Mouse (Mus musculus) kidney, postnatal 0 days (tissue): ENCODE results near the gene Zdhhc12. TPM values are rescaled to one million over a fixed set of nuclear protein-coding genes. Genes with fewer than 3 reads are reported as not detected.

Experiments
- ATAC-seq: fragments of 200-750 bp; cut with Nextera tagmentation; replicated peaks from 2 replicates; pipeline ENCODE4 v1.8.0; 2017; ENCODE audit warnings: low read depth, moderate number of reproducible peaks, moderate TSS enrichment, moderate library complexity; ENCODE audit not compliant: low FRiP score
- DNase-seq: peaks from one replicate; pipeline ENCODE4 v3.0.0-alpha.2; 2016; ENCODE audit warnings: low spot score
- H3K27ac ChIP-seq: fragments of 300-500 bp; sonication (generic); 2 replicates; pipeline ENCODE4 v1.5.1; 2014; ENCODE audit warnings: mild to moderate bottlenecking
- H3K27me3 ChIP-seq: fragments of 300-500 bp; sonication (generic); 2 replicates; pipeline ENCODE4 v1.6.1; 2014; ENCODE audit warnings: low read length, mixed read lengths; ENCODE audit not compliant: insufficient read depth
- H3K36me3 ChIP-seq: fragments of 300-500 bp; sonication (generic); 2 replicates; pipeline ENCODE4 v1.6.1; 2014; ENCODE audit warnings: low read length, mixed read lengths; ENCODE audit not compliant: insufficient read depth
- H3K4me1 ChIP-seq: fragments of 300-500 bp; sonication (generic); replicated peaks from 2 replicates; pipeline ENCODE4 v1.6.1; 2014; ENCODE audit warnings: antibody characterized with exemption, low read length, mixed read lengths; ENCODE audit not compliant: insufficient read depth
- H3K4me2 ChIP-seq: fragments of 300-500 bp; sonication (generic); 2 replicates; pipeline ENCODE4 v1.6.1; 2014; ENCODE audit warnings: mild to moderate bottlenecking, low read length, moderate library complexity, mixed read lengths
- H3K4me3 ChIP-seq: fragments of 300-500 bp; sonication (generic); replicated peaks from 2 replicates; pipeline ENCODE4 v1.5.1; 2014; ENCODE audit warnings: low read depth, low read length
- H3K9ac ChIP-seq: fragments of 300-500 bp; sonication (generic); 2 replicates; pipeline ENCODE4 v1.6.1; 2014; ENCODE audit warnings: low read depth, low read length
- H3K9me3 ChIP-seq: fragments of 300-500 bp; sonication (generic); replicated peaks from 2 replicates; pipeline ENCODE4 v1.6.1; 2016; ENCODE audit warnings: low read length, inconsistent platforms, mixed read lengths
- CTCF ChIP-seq: IDR thresholded peaks from 2 replicates; pipeline ENCODE4 v1.5.1; 2016; ENCODE audit warnings: antibody characterized with exemption, low read depth, mild to moderate bottlenecking, moderate library complexity
- WGBS: fragments of 180-500 bp; shearing (Covaris S2); extraction: QIAGEN DNeasy Blood & Tissue Kit; methylation state at CpG from one replicate; pipeline ENCODE4 v1.1.7; 2014; 5-methylcytosine and 5-hydroxymethylcytosine counted together
- polyA plus RNA-seq: library from polyadenylated mRNA; unstranded; fragments of >200 nt; fragmentation: Nextera tagmentation; extraction: Ambion mirVana; gene quantifications from 2 replicates; pipeline ENCODE4 v1.2.1, GENCODE M21; 2015

The Zdhhc12 gene
- polyA plus RNA-seq, 1 experiment from 2014 or later = 31.8 TPM

DNA sequence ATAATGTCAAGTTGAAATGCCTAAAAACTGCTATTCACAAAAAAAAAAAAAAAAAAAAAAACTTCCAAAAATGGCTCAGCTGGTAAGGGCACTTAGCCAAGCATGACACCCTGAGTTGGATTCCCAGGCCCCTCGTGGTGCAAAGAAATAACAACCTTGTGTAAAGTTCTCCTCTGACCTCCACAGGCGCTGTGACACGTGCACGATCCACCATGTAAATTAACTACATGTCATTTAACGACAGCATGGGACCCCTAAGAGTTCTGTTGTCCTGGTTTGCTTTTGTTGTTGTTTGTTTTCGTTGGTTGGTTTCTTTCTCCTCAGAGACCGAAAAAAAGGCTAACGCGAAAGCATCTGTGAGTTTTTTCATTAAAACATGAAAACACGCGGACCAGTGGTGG is 45.3 kb downstream of the Zdhhc12 start:
- peak overlapping the region; percentile 63 for H3K9ac ChIP-seq
- WGBS = 37% methylated on average over 11 of the region's 11 CpGs
- ATAC-seq (peak; percentile 48; the same call in 1 of the 2 replicates), DNase-seq (peak; percentile 31)
- H3K4me2 ChIP-seq = peak overlapping the region; percentile 71
- no peak for TF ChIP-seq CTCF
- no peaks in the 10 kb centered on the region for H3K36me3 ChIP-seq
- no peaks in the 10 kb centered on the region for H3K4me1 ChIP-seq
- no peaks in the 10 kb centered on the region for H3K9me3 ChIP-seq
- peak overlapping the region; percentile 86 for H3K27ac ChIP-seq
- H3K4me3 ChIP-seq = peak overlapping the region; percentile 53
- H3K27me3 ChIP-seq = no peaks in the 10 kb centered on the region

DNA sequence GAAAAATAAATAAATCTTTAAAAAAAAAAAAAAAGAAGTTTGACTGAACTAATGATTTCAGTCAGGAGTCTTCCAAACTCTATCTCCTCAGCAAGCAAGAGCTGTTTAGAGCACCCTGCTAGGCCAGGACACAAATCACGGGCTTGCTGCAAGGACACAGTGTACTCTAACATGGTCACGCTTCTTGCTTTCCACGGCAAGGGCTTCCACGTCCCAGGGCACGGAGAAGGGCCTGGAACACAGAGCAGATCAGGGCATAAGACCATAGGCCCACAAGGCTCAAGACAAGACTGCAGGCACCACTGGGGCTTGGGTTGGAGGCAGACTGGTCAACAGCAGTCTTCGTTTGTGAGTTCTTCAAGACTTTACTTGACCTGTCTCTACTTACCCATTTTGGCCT is 46.3 kb downstream of the Zdhhc12 start:
- Histone ChIP-seq H3K27ac (no peak overlapping the region), H3K9ac (no peak overlapping the region), H3K27me3 (no peaks in the 10 kb centered on the region), H3K4me2 (no peak overlapping the region), H3K4me1 (no peaks in the 10 kb centered on the region), H3K4me3 (no peak overlapping the region), H3K36me3 (no peaks in the 10 kb centered on the region), H3K9me3 (no peaks in the 10 kb centered on the region)
- DNase-seq = no peak
- ATAC-seq = no peak
- TF ChIP-seq CTCF = no peak
- WGBS = 92% methylated on average over 6 of the region's 6 CpGs

DNA sequence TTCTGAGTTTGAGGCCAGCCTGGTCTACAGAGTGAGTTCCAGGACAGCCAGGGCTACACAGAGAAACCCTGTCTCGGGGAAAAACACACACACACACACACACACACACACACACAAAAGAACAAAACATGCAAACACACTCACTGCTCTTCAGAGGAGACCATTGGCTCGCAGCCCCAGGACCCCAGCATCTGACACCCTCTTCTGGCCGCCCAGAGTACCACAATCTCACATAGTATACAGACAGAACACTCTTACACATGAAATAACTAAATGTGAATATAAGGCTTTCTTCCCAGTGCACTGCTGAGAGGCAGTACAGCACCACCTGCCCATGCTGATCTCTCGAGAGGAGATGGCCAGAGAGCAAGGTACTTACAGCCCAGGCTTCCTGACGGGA is 48.9 kb downstream of the Zdhhc12 start:
- Histone ChIP-seq H3K4me1 (no peaks in the 10 kb centered on the region), H3K4me2 (no peak overlapping the region), H3K9ac (no peak overlapping the region), H3K4me3 (no peak overlapping the region), H3K27me3 (no peaks in the 10 kb centered on the region), H3K9me3 (no peaks in the 10 kb centered on the region), H3K27ac (no peak overlapping the region), H3K36me3 (0 out of 2 replicates have a peak, but pooled peaks cover 4% of the 10 kb centered on the region)
- DNase-seq = no peak
- no peak for TF ChIP-seq CTCF
- ATAC-seq = no peak
- 92% methylated on average over 5 of the region's 5 CpGs for WGBS

DNA sequence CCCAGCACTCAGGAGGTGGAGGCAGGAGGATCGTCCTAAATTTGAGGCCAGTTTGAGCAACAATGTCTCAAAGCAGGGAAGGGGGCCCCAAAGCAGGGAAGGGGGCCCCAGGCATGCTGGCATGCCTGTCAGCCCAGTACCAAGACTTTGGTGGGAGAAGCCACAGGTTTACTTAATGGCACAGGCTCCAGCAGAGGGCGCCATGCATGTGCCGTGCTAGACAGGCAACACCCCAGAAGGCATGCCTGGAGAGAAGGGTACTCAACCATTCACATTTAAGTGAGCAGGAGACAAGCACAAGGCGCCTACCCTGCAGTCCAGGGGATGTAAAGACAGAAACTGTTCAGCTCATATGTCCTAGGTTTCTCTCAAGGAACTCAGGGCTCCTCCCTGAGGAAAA is 51.0 kb downstream of the Zdhhc12 start:
- Histone ChIP-seq H3K9me3 (no peaks in the 10 kb centered on the region), H3K4me1 (no peaks in the 10 kb centered on the region), H3K27me3 (no peaks in the 10 kb centered on the region), H3K9ac (no peak overlapping the region), H3K27ac (no peak overlapping the region), H3K36me3 (0 out of 2 replicates have a peak, but pooled peaks cover 4% of the 10 kb centered on the region), H3K4me3 (no peak overlapping the region), H3K4me2 (no peak overlapping the region)
- WGBS = 3% methylated on average over 4 of the region's 4 CpGs
- peak; percentile 83 for TF ChIP-seq CTCF
- peak; percentile 62 for ATAC-seq
- DNase-seq = peak; percentile 88

Other genes starting within 250 kb of the Zdhhc12 start
- 10.2 and 10.3 TPM in 2 replicates for gene Cercam, start 224.5 kb downstream of the Zdhhc12 start, polyA plus RNA-seq
- 33.1 and 36.9 TPM in 2 replicates for gene Odf2, start 204.4 kb downstream of the Zdhhc12 start, polyA plus RNA-seq
- 31.2 and 37.5 TPM in 2 replicates for gene Gle1, start 158.2 kb downstream of the Zdhhc12 start, polyA plus RNA-seq
- 92.4 and 94.3 TPM in 2 replicates for gene Sptan1, start 128.1 kb downstream of the Zdhhc12 start, polyA plus RNA-seq
- 26.2 and 29.1 TPM in 2 replicates for gene Wdr34, start 44.8 kb downstream of the Zdhhc12 start, polyA plus RNA-seq
- 411 and 412 TPM in 2 replicates for gene Set, start 36.3 kb downstream of the Zdhhc12 start, polyA plus RNA-seq
- gene Pkn3, start 16.0 kb downstream of the Zdhhc12 start, polyA plus RNA-seq = 5.7 and 6.4 TPM in 2 replicates
- 4.4 and 4.9 TPM in 2 replicates for gene Zer1, start 30.9 kb upstream of the Zdhhc12 start, polyA plus RNA-seq
- 6.4 and 6.6 TPM in 2 replicates for gene Tbc1d13, start 40.1 kb upstream of the Zdhhc12 start, polyA plus RNA-seq
- 53.5 and 58.2 TPM in 2 replicates for gene Endog, start 77.8 kb upstream of the Zdhhc12 start, polyA plus RNA-seq
- gene Spout1, start 84.8 kb upstream of the Zdhhc12 start, polyA plus RNA-seq = 41.8 and 44.7 TPM in 2 replicates
- gene Kyat1, start 112.2 kb upstream of the Zdhhc12 start, polyA plus RNA-seq = 22.7 and 22.9 TPM in 2 replicates
- 50.2 and 51.3 TPM in 2 replicates for gene Lrrc8a, start 144.1 kb upstream of the Zdhhc12 start, polyA plus RNA-seq
- 0.20 and 0.29 TPM in 2 replicates for gene Gm28035, start 146.9 kb upstream of the Zdhhc12 start, polyA plus RNA-seq
- 18.9 and 19.2 TPM in 2 replicates for gene Phyhd1, start 172.6 kb upstream of the Zdhhc12 start, polyA plus RNA-seq
- not detected in 2 replicates for gene Gm28038, start 187.4 kb upstream of the Zdhhc12 start, polyA plus RNA-seq
- 33.8 and 36.3 TPM in 2 replicates for gene Dolk, start 192.7 kb upstream of the Zdhhc12 start, polyA plus RNA-seq
- 17.3 and 17.5 TPM in 2 replicates for gene Nup188, start 192.7 kb upstream of the Zdhhc12 start, polyA plus RNA-seq